Comparison of ENCODE assay signal across 8 mouse cellular contexts in the genomic region with DNA sequence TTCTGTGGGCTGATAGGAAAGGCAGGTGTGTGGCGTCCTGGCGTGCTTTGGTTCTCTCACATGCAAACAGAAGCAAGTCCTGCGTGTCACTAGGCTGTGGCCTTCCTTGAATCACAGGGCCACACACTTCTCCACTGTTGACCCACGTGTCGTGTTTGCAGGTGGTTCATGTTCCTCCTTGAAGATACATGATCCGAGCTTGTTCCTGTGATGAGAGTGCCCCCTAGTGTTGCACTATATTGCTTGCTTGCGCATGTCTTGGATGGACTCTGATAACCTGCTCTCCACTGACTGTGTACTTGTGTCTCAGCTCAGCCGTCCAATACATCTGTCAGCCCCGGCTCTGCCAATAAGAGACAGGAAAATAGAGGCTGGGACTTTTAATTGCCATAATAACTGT. TPM values are rescaled to one million over a fixed set of nuclear protein-coding genes. Genes with fewer than 3 reads are reported as not detected.
DNase-seq lines count a peak whose midpoint lies in the region; ATAC-seq lines count a peak whose summit lies in the region.

No protein-coding gene starts in this region.

- no peaks in the 10 kb centered on the region for H3K4me1 ChIP-seq in forebrain, embryonic 14.5 days (ENCODE audit: control insufficient read depth, insufficient read depth, low read length)
- no peaks in the 10 kb centered on the region for H3K4me1 ChIP-seq in hindbrain, embryonic 14.5 days (replicated peaks; ENCODE audit: control insufficient read depth, insufficient read depth, low read length)

- H3K36me3 ChIP-seq in forebrain, embryonic 14.5 days (ENCODE audit: control insufficient read depth, insufficient read depth, low read length) = peaks cover 83% of the 10 kb centered on the region
- peaks cover 52% of the 10 kb centered on the region for H3K36me3 ChIP-seq in hindbrain, embryonic 14.5 days (replicated peaks; ENCODE audit: control insufficient read depth, insufficient read depth)

- H3K4me2 ChIP-seq in forebrain, embryonic 14.5 days (ENCODE audit: low read length) = no peak overlapping the region
- no peak overlapping the region for H3K4me2 ChIP-seq in hindbrain, embryonic 14.5 days (replicated peaks)

- no peak overlapping the region for H3K27ac ChIP-seq in forebrain, embryonic 14.5 days (ENCODE audit: low read depth, low read length)
- no peak overlapping the region for H3K27ac ChIP-seq in hindbrain, embryonic 14.5 days

- H3K4me3 ChIP-seq in forebrain, embryonic 14.5 days (ENCODE audit: low read depth, low read length) = no peak overlapping the region
- H3K4me3 ChIP-seq in hindbrain, embryonic 14.5 days (replicated peaks; ENCODE audit: low read length) = no peak overlapping the region

- peak; percentile 79 for DNase-seq in MN1 (ENCODE audit: low spot score)
- DNase-seq in c-Kit-positive CD71-positive TER-119-negative erythroid progenitor cells, embryonic 14.5 days (ENCODE audit: low read depth) = peak; percentile 62
- DNase-seq in forebrain, embryonic 14.5 days (ENCODE audit: low spot score) = peak; percentile 90
- DNase-seq in hindbrain, embryonic 14.5 days (ENCODE audit: low spot score) = peak; percentile 89
- DNase-seq in layer of hippocampus, postnatal 25 days (ENCODE audit: extremely low spot score in 1 of 2, low spot score in 1 of 2) = peak; percentile 56 to 74
- peak; percentile 95 for DNase-seq in lung, postnatal 36 days
- DNase-seq in right cerebral cortex, postnatal 4 days = peak; percentile 63

- 42% methylated on average over 9 of the region's 9 CpGs for WGBS in forebrain, embryonic 14.5 days
- WGBS in hindbrain, embryonic 14.5 days = 39% methylated on average over 9 of the region's 9 CpGs

- peak; percentile 67 for ATAC-seq in forebrain, embryonic 14.5 days
- ATAC-seq in hindbrain, embryonic 14.5 days (ENCODE audit: low FRiP score) = peak; percentile 41; the same call in 1 of the 2 replicates
- ATAC-seq in erythroblast, adult 5-6 weeks (replicated peaks; ENCODE audit: low FRiP score, poor library complexity, severe bottlenecking) = no peak

- no peaks in the 10 kb centered on the region for H3K27me3 ChIP-seq in forebrain, embryonic 14.5 days (replicated peaks; ENCODE audit: control insufficient read depth, insufficient read depth, low read length)
- no peaks in the 10 kb centered on the region for H3K27me3 ChIP-seq in hindbrain, embryonic 14.5 days (ENCODE audit: control insufficient read depth, insufficient read depth, low read length)

- H3K9ac ChIP-seq in forebrain, embryonic 14.5 days (ENCODE audit: low read length) = no peak overlapping the region
- no peak overlapping the region for H3K9ac ChIP-seq in hindbrain, embryonic 14.5 days

- no peaks in the 10 kb centered on the region for H3K9me3 ChIP-seq in forebrain, embryonic 14.5 days (replicated peaks; ENCODE audit: control insufficient read depth, low read length)
- H3K9me3 ChIP-seq in hindbrain, embryonic 14.5 days (ENCODE audit: control insufficient read depth, low read length) = no peaks in the 10 kb centered on the region

RNA-seq across cellular contexts. Expression of a gene that starts 25.3 kb away (rescaled TPM):
- 0.11 and 0.19 TPM in 2 replicates for polyA plus RNA-seq in forebrain, embryonic 14.5 days (2014; fragmentation: Nextera tagmentation; extraction: Ambion mirVana)
- polyA plus RNA-seq in hindbrain, embryonic 14.5 days (2014; fragmentation: Nextera tagmentation; extraction: Ambion mirVana) = not detected in 2 replicates
- not detected for total RNA-seq in layer of hippocampus, postnatal 25 days (2021)
- total RNA-seq in erythroblast, adult 5-6 weeks (2015; ENCODE audit: low replicate concordance) = not detected in 2 replicates
- total RNA-seq in erythroblast, adult 5-6 weeks (2017; ENCODE audit: low replicate concordance) = not detected in 2 replicates
